Comparison of ENCODE assay signal across 18 mouse cellular contexts in genomic region chr4:43240716-43241115, GRCm38 (mm10). TPM values are rescaled to one million over a fixed set of nuclear protein-coding genes. Genes with fewer than 3 reads are reported as not detected.
"Had no signal": no experiment of that assay in that cellular context is flagged by ENCODE, and none has a peak within 500 bp of the region (broad histone marks: within the 10 kb centered on the region; RNA-seq: fewer than 3 reads in every experiment).

No protein-coding gene starts in this region.

- H3K4me2 ChIP-seq: lung, embryonic 14.5 days; midbrain, embryonic 12.5 days; neural tube, embryonic 13.5 days; neural tube, embryonic 15.5 days had no signal

- ATAC-seq: midbrain, embryonic 16.5 days had no signal

- H3K9ac ChIP-seq: lung, embryonic 14.5 days; midbrain, embryonic 12.5 days; neural tube, embryonic 13.5 days; neural tube, embryonic 15.5 days had no signal

- H3K4me3 ChIP-seq: midbrain, embryonic 10.5 days; midbrain, embryonic 12.5 days; myocyte; neural tube, embryonic 13.5 days; neural tube, embryonic 15.5 days had no signal

- H3K9me3 ChIP-seq: midbrain, embryonic 10.5 days; midbrain, embryonic 12.5 days; neural tube, embryonic 13.5 days; neural tube, embryonic 15.5 days had no signal

- H3K27me3 ChIP-seq: midbrain, embryonic 12.5 days; neural tube, embryonic 13.5 days; neural tube, embryonic 15.5 days had no signal

- H3K4me1 ChIP-seq: midbrain, embryonic 12.5 days; neural tube, embryonic 13.5 days; neural tube, embryonic 15.5 days had no signal

- H3K27ac ChIP-seq: midbrain, embryonic 10.5 days; midbrain, embryonic 12.5 days; neural tube, embryonic 13.5 days; neural tube, embryonic 15.5 days had no signal

- DNase-seq: lung, embryonic 14.5 days; lung, postnatal 10 days; lung, postnatal 4 days; midbrain, embryonic 14.5 days; retina, postnatal 1 day; right cerebral cortex, adult 18-20 months; right cerebral cortex, postnatal 25 days; right cerebral cortex, postnatal 4 days; spleen, adult 18-20 months; thymus, adult 18-20 months; thymus, postnatal 14 days; thymus, postnatal 36 days had no signal

RNA-seq across cellular contexts. Expression of gene Atp8b5, which starts 26.2 kb away (rescaled TPM):
- polyA plus RNA-seq: myocyte had no signal
